Mouse (Mus musculus) lung, adult 2 months (tissue): Measurements from ENCODE around the gene Zbtb8os.

Source experiments
- CTCF ChIP-seq: fragments of 200-500 bp; IDR thresholded peaks from 2 replicates; pipeline ENCODE4 v1.5.1; 2011; ENCODE audit warnings: mild to moderate bottlenecking, low read length, control low read depth; ENCODE audit not compliant: insufficient read depth
- POLR2A ChIP-seq: fragments of 200-500 bp; IDR thresholded peaks from 2 replicates; pipeline ENCODE4 v1.6.1; 2011; ENCODE audit warnings: low read depth, mild to moderate bottlenecking, control low read depth, low read length, borderline replicate concordance; ENCODE audit errors: extremely low read depth

GRCm38 (mm10) chr4:129286001-129286682 lies 49.4 kb upstream of the Zbtb8os start:
- no peak for TF ChIP-seq CTCF
- TF ChIP-seq POLR2A = no peak
